Mouse (Mus musculus) heart, postnatal 0 days (tissue): ENCODE measurements around the gene Ezh1. TPM values are rescaled to one million over a fixed set of nuclear protein-coding genes. Genes with fewer than 3 reads are reported as not detected.

Experiments
- ATAC-seq: fragments of 200-750 bp; cut with Nextera tagmentation; 2 replicates; pipeline ENCODE4 v1.8.0; 2017; ENCODE audit warnings: low read depth, moderate number of reproducible peaks, moderate library complexity; ENCODE audit not compliant: insufficient read depth
- DNase-seq: peaks from one replicate; pipeline ENCODE4 v3.0.0-alpha.2; 2016; ENCODE audit warnings: low spot score
- H3K27ac ChIP-seq: fragments of 300-500 bp; sonication (generic); 2 replicates; pipeline ENCODE4 v1.5.1; 2014; ENCODE audit warnings: low read depth, mild to moderate bottlenecking
- H3K27me3 ChIP-seq: fragments of 300-500 bp; sonication (generic); 2 replicates; pipeline ENCODE4 v1.6.1; 2014; ENCODE audit warnings: low read length, mixed read lengths; ENCODE audit not compliant: control insufficient read depth, insufficient read depth
- H3K36me3 ChIP-seq: fragments of 300-500 bp; sonication (generic); replicated peaks from 2 replicates; pipeline ENCODE4 v1.6.1; 2014; ENCODE audit warnings: low read length, mixed read lengths; ENCODE audit not compliant: control insufficient read depth, insufficient read depth
- H3K4me1 ChIP-seq: fragments of 300-500 bp; sonication (generic); 2 replicates; pipeline ENCODE4 v1.6.1; 2014; ENCODE audit warnings: antibody characterized with exemption; ENCODE audit not compliant: control insufficient read depth, insufficient read depth
- H3K4me2 ChIP-seq: fragments of 300-500 bp; sonication (generic); 2 replicates; pipeline ENCODE4 v1.6.1; 2014; ENCODE audit warnings: low read depth, mild to moderate bottlenecking, low read length, moderate library complexity
- H3K4me3 ChIP-seq: fragments of 300-500 bp; sonication (generic); 2 replicates; pipeline ENCODE4 v1.5.1; 2014; ENCODE audit warnings: low read depth, low read length
- H3K9ac ChIP-seq: fragments of 300-500 bp; sonication (generic); replicated peaks from 2 replicates; pipeline ENCODE4 v1.6.1; 2014; ENCODE audit warnings: low read depth, low read length, mixed read lengths
- H3K9me3 ChIP-seq: fragments of 300-500 bp; sonication (generic); replicated peaks from 2 replicates; pipeline ENCODE4 v1.6.1; 2016; ENCODE audit warnings: low read length; ENCODE audit not compliant: control insufficient read depth
- CTCF ChIP-seq: IDR thresholded peaks from 2 replicates; pipeline ENCODE4 v1.5.1; 2016; ENCODE audit warnings: antibody characterized with exemption, control low read depth, low read depth
- EP300 ChIP-seq: IDR thresholded peaks from 2 replicates; pipeline ENCODE4 v1.6.1; 2016; ENCODE audit warnings: antibody characterized with exemption, low read depth
- WGBS: fragments of 180-500 bp; shearing (Covaris S2); extraction: QIAGEN DNeasy Blood & Tissue Kit; methylation state at CpG from one replicate; pipeline ENCODE4 v1.1.7; 2014; 5-methylcytosine and 5-hydroxymethylcytosine counted together
- polyA plus RNA-seq: library from polyadenylated mRNA; unstranded; fragments of >200 nt; fragmentation: Nextera tagmentation; extraction: Ambion mirVana; gene quantifications from 2 replicates; pipeline ENCODE4 v1.2.1, GENCODE M21; 2015
- total RNA-seq: library from RNA; depleted of rRNA; stranded (reverse); fragments of >200 nt; gene quantifications from 2 replicates; pipeline ENCODE4 v1.2.3, GENCODE M21; 2014; ENCODE audit warnings: low replicate concordance

Ezh1 gene
- total and polyA plus RNA-seq, 2 experiments from 2014 or later, result 12.0 to 12.1 TPM

- Histone ChIP-seq H3K4me3 (peak overlapping the region; percentile 52), H3K9ac (peak overlapping the region; percentile 39; the same call in 1 of the 2 replicates), H3K9me3 (no peaks in the 10 kb centered on the region), H3K27me3 (peaks cover 5% of the 10 kb centered on the region), H3K27ac (peak overlapping the region; percentile 78), H3K4me2 (peak overlapping the region; percentile 72), H3K36me3 (peaks cover 13% of the 10 kb centered on the region), H3K4me1 (peaks cover 41% of the 10 kb centered on the region)
- DNase-seq (peak; percentile 75), ATAC-seq (peak; percentile 39)
- TF ChIP-seq EP300 (0 out of 2 replicates have a peak, but pooled peaks have one; percentile 4), CTCF (no peak)
- WGBS, result under 1% methylated on average over 31 of the region's 31 CpGs
These were observed 54.4 kb downstream of the Ezh1 start for GRCm38 (mm10) chr11:101171721-101172433.

- TF ChIP-seq EP300 (peak; percentile 34; the same call in 1 of the 2 replicates), CTCF (no peak)
- H3K27ac ChIP-seq, result peak within 1 kb of the TSS; percentile 92
These were observed 55.3 kb downstream of the Ezh1 start, which contains the start of gene Plekhh3 for GRCm38 (mm10) chr11:101170811-101171610. Plekhh3 (minus strand) TSS chr11:101171351.

GRCm38 (mm10) chr11:101170354-101170810 lies 55.9 kb downstream of the Ezh1 start, which contains the start of gene Cntnap1:
Cntnap1 (plus strand) TSS chr11:101170523.
- no peak for TF ChIP-seq EP300
- peak; percentile 3; the same call in 1 of the 2 replicates for TF ChIP-seq CTCF
- peak within 1 kb of the TSS; percentile 92 for H3K27ac ChIP-seq
- peaks cover 27% of the 10 kb centered on the region for H3K36me3 ChIP-seq
- H3K27me3 ChIP-seq, result no peaks in the 10 kb centered on the region
- H3K9me3 ChIP-seq, result no peaks in the 10 kb centered on the region
- H3K4me1 ChIP-seq, result peaks cover 40% of the 10 kb centered on the region
- H3K4me2 ChIP-seq, result peak within 1 kb of the TSS; percentile 86
- 2% methylated on average over 34 of the region's 35 CpGs for WGBS
- peak within 1 kb of the TSS; percentile 72 for H3K9ac ChIP-seq
- ATAC-seq, result no peak
- H3K4me3 ChIP-seq, result peak within 1 kb of the TSS; percentile 80
- no peak for DNase-seq

More at GRCm38 (mm10) chr11:101170811-101171610, 55.3 kb downstream of the Ezh1 start, which contains the start of gene Plekhh3:
- under 1% methylated on average over 50 of the region's 50 CpGs for WGBS
- peak; percentile 93 for ATAC-seq
- DNase-seq, result peak; percentile 99
- no peaks in the 10 kb centered on the region for H3K27me3 ChIP-seq
- H3K9me3 ChIP-seq, result no peaks in the 10 kb centered on the region
- peak within 1 kb of the TSS; percentile 72 for H3K9ac ChIP-seq
- H3K4me3 ChIP-seq, result peak within 1 kb of the TSS; percentile 80
- peaks cover 41% of the 10 kb centered on the region for H3K4me1 ChIP-seq
- H3K4me2 ChIP-seq, result peak within 1 kb of the TSS; percentile 86
- H3K36me3 ChIP-seq, result peaks cover 21% of the 10 kb centered on the region

- ATAC-seq, result no peak
- peak overlapping the region; percentile 92; the same call in 1 of the 2 replicates for H3K27ac ChIP-seq
These were observed 56.8 kb downstream of the Ezh1 start for GRCm38 (mm10) chr11:101169301-101170107.

More at GRCm38 (mm10) chr11:101169301-101170107, 56.8 kb downstream of the Ezh1 start:
- peak overlapping the region; percentile 72 for H3K9ac ChIP-seq
- WGBS, result 17% methylated on average over 17 of the region's 17 CpGs
- no peaks in the 10 kb centered on the region for H3K9me3 ChIP-seq
- H3K4me3 ChIP-seq, result peak overlapping the region; percentile 80
- H3K4me2 ChIP-seq, result peak overlapping the region; percentile 86
- no peaks in the 10 kb centered on the region for H3K27me3 ChIP-seq
- no peak for TF ChIP-seq EP300
- TF ChIP-seq CTCF, result no peak
- no peak for DNase-seq
- H3K36me3 ChIP-seq, result peaks cover 36% of the 10 kb centered on the region
- H3K4me1 ChIP-seq, result peaks cover 31% of the 10 kb centered on the region
